Mouse (Mus musculus) neutrophil, adult 65 days (primary cell): ENCODE data around the gene Piga. TPM values are rescaled to one million over a fixed set of nuclear protein-coding genes. Genes with fewer than 3 reads are reported as not detected.

ENCODE experiments used
- total RNA-seq: library from RNA; stranded (reverse); gene quantifications from 2 replicates; pipeline ENCODE4 v1.2.4, GENCODE M21; 2023

The Piga gene
- total RNA-seq: 14.1 and 15.2 TPM in 2 replicates

GRCm38 (mm10) chrX:164419471-164419939, at the start of gene Piga:
TSS of gene Piga (plus strand) at chrX:164419787.

DNA sequence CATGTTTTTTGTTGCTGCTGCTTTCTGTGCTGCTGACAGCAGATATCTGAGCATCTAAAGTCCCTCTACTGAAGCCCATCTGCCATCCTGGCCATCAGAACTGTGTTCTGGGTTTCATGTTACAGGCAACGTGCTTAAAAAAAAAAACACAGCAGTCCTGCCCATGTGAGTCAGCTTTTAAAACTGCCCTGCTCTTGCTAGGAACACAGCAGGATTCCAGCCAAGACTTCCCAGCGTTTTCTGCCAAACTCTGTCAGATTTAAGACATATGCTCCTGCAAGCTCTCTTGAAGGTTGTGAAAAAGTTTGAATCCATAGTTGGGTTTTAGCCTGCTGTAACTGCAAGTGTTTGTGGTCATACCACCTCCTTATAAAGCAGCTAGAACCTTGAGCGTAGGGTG, 46.5 kb upstream of the Piga start, which contains the start of gene Vegfd:
Gene Vegfd, plus strand, starts transcription at position 298 of the 400 bp plus-strand sequence.

DNA sequence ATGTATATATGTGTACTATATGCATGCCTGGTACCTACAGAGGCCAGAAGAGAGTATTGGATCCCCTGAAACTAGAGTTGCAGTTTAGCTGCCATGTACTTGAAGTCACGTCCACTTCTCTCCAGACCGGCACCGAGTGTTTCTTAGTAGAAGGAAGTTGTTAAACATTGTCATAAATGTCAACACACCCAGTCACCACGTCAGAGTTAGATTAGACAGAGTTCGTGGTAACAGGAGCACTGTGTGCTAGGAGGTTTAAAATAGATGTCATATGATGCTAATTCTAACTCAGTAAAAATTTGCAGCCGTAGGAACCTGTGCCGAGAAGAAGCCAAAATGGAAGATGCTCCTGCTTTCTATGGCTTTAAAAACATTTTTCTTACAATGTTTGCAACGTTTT, 17.1 kb downstream of the Piga start, which contains the start of gene Asb11:
Gene Asb11, plus strand, starts transcription at position 286 of the 400 bp plus-strand sequence.

Other genes starting within 250 kb of the Piga start
- 69.7 and 86.8 TPM in 2 replicates for gene Bmx, start 161.6 kb upstream of the Piga start, total RNA-seq
- gene Pir, start 150.4 kb upstream of the Piga start, total RNA-seq: 0.82 and 0.88 TPM in 2 replicates
- not detected in 2 replicates for gene Vegfd, start 46.4 kb upstream of the Piga start, total RNA-seq
- not detected in 2 replicates for gene Asb11, start 17.2 kb downstream of the Piga start, total RNA-seq
- not detected in 2 replicates for gene Asb9, start 86.5 kb downstream of the Piga start, total RNA-seq